Mouse (Mus musculus) embryonic facial prominence, embryonic 11.5 days (tissue): ENCODE measurements around the gene Lgals2. TPM values are rescaled to one million over a fixed set of nuclear protein-coding genes. Genes with fewer than 3 reads are reported as not detected.

Experiments used
- ATAC-seq: fragments of 200-750 bp; cut with Nextera tagmentation; replicated peaks from 2 replicates; pipeline ENCODE4 v1.8.0; 2017; ENCODE audit warnings: low read depth; ENCODE audit not compliant: insufficient number of reproducible peaks, low FRiP score, low TSS enrichment
- DNase-seq: peaks from one replicate; pipeline ENCODE4 v3.0.0-alpha.2; 2015; ENCODE audit warnings: low spot score
- H3K27ac ChIP-seq: fragments of 300-500 bp; sonication (generic); replicated peaks from 2 replicates; pipeline ENCODE4 v1.5.1; 2014; ENCODE audit warnings: mild to moderate bottlenecking, low read depth, low read length, control low read depth
- H3K27me3 ChIP-seq: fragments of 300-500 bp; sonication (generic); 2 replicates; pipeline ENCODE4 v1.6.1; 2014; ENCODE audit warnings: mild to moderate bottlenecking, low read length, moderate library complexity, mixed read lengths; ENCODE audit not compliant: control insufficient read depth, insufficient read depth
- H3K36me3 ChIP-seq: fragments of 300-500 bp; sonication (generic); replicated peaks from 2 replicates; pipeline ENCODE4 v1.6.1; 2014; ENCODE audit warnings: low read depth, mild to moderate bottlenecking, low read length, moderate library complexity, mixed read lengths; ENCODE audit not compliant: control insufficient read depth, insufficient read depth
- H3K4me1 ChIP-seq: fragments of 300-500 bp; sonication (generic); 2 replicates; pipeline ENCODE4 v1.6.1; 2014; ENCODE audit warnings: low read length, mixed read lengths; ENCODE audit not compliant: control insufficient read depth, insufficient read depth
- H3K4me2 ChIP-seq: fragments of 300-500 bp; sonication (generic); 2 replicates; pipeline ENCODE4 v1.6.1; 2014; ENCODE audit warnings: low read depth, mild to moderate bottlenecking, control low read depth, low read length, moderate library complexity
- H3K4me3 ChIP-seq: fragments of 300-500 bp; sonication (generic); 2 replicates; pipeline ENCODE4 v1.5.1; 2014; ENCODE audit warnings: low read depth, low read length, control low read depth
- H3K9ac ChIP-seq: fragments of 300-500 bp; sonication (generic); replicated peaks from 2 replicates; pipeline ENCODE4 v1.6.1; 2014; ENCODE audit warnings: mild to moderate bottlenecking, control low read depth, low read length
- H3K9me3 ChIP-seq: fragments of 300-500 bp; sonication (generic); replicated peaks from 2 replicates; pipeline ENCODE4 v1.6.1; 2016; ENCODE audit warnings: mild to moderate bottlenecking, low read length, inconsistent platforms, mixed read lengths; ENCODE audit not compliant: control insufficient read depth
- WGBS: fragments of 180-500 bp; shearing (Covaris S2); extraction: QIAGEN DNeasy Blood & Tissue Kit; methylation state at CpG from one replicate; pipeline ENCODE4 v1.1.7; 2014; 5-methylcytosine and 5-hydroxymethylcytosine counted together
- polyA plus RNA-seq: library from polyadenylated mRNA; unstranded; fragments of >200 nt; fragmentation: Nextera tagmentation; extraction: Ambion mirVana; gene quantifications from 2 replicates; pipeline ENCODE4 v1.2.1, GENCODE M21; 2014

Lgals2 gene
- polyA plus RNA-seq, 1 experiment from 2014 or later: not detected

- no peak overlapping the region for H3K27ac ChIP-seq
- H3K4me1 ChIP-seq: peaks cover 3% of the 10 kb centered on the region; the same call in 1 of the 2 replicates
- no peaks in the 10 kb centered on the region for H3K36me3 ChIP-seq
These were observed 9.0 kb downstream of the Lgals2 start for GRCm38 (mm10) chr15:78846352-78846751.

DNA sequence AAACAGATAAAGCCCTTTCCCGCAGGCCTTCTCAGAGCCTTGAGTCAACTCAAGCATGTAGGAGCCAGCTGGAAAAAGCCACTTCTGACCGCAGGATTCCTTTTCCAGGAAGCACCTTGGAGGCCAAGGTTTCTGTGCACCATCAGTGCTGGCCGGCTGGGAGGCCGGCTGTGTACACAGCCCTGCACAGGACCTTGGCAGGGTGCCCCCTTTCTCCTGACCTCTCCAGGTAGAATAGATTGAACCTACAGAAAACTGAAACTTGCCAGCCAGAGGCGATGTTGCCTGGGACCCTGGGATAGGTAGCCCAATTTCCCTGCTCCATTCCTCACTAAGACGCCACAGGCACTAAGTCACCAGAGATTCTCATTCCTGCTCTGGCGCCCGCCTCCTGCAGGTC lies 9.5 kb downstream of the Lgals2 start:
- Histone ChIP-seq H3K27me3 (no peaks in the 10 kb centered on the region), H3K36me3 (no peaks in the 10 kb centered on the region), H3K27ac (no peak overlapping the region), H3K4me2 (no peak overlapping the region), H3K4me1 (peaks cover 6% of the 10 kb centered on the region; the same call in 1 of the 2 replicates), H3K4me3 (no peak overlapping the region), H3K9ac (0 out of 2 replicates have a peak overlapping the region, but pooled peaks have one; percentile 18), H3K9me3 (no peaks in the 10 kb centered on the region)
- 77% methylated on average over 8 of the region's 8 CpGs for WGBS
- DNase-seq (no peak), ATAC-seq (no peak)

More at GRCm38 (mm10) chr15:78846352-78846751, 9.0 kb downstream of the Lgals2 start:
- Histone ChIP-seq H3K4me3 (no peak overlapping the region), H3K4me2 (no peak overlapping the region), H3K9me3 (no peaks in the 10 kb centered on the region), H3K27me3 (no peaks in the 10 kb centered on the region), H3K9ac (no peak overlapping the region)
- ATAC-seq: no peak
- 67% methylated on average over 8 of the region's 8 CpGs for WGBS
- DNase-seq: no peak

DNA sequence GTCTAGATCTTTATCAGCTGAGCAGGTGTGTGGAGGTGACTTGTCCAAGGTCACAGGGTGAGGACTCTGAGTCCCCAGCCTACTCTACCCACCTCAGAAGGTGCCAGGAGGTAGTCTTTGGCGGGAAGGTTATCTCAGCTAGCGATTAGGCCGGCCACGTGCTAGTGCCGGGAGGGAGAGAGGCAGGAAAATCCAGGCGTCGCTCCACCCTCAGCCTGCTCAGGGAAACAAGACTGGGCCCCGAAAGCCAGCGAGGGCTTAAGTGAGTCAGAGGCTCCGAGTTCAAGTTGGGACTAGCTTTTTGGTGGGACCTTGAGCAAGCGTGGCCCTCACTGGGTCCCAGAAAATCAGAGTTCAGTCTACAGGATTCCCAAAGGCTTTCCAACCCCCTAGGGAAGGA lies 10.0 kb downstream of the Lgals2 start:
- H3K4me2 ChIP-seq: no peak overlapping the region
- 70% methylated on average over 11 of the region's 11 CpGs for WGBS
- H3K9ac ChIP-seq: no peak overlapping the region
- ATAC-seq (no peak), DNase-seq (no peak)
- H3K27ac ChIP-seq: no peak overlapping the region
- H3K4me1 ChIP-seq: peaks cover 6% of the 10 kb centered on the region; the same call in 1 of the 2 replicates
- no peak overlapping the region for H3K4me3 ChIP-seq
- no peaks in the 10 kb centered on the region for H3K36me3 ChIP-seq
- no peaks in the 10 kb centered on the region for H3K27me3 ChIP-seq
- no peaks in the 10 kb centered on the region for H3K9me3 ChIP-seq

GRCm38 (mm10) chr15:78844791-78845190 lies 10.5 kb downstream of the Lgals2 start:
- Histone ChIP-seq H3K4me1 (peaks cover 6% of the 10 kb centered on the region; the same call in 1 of the 2 replicates), H3K4me2 (no peak overlapping the region), H3K27ac (no peak overlapping the region), H3K27me3 (no peaks in the 10 kb centered on the region), H3K9me3 (no peaks in the 10 kb centered on the region), H3K9ac (no peak overlapping the region), H3K4me3 (no peak overlapping the region), H3K36me3 (no peaks in the 10 kb centered on the region)
- DNase-seq (no peak), ATAC-seq (no peak)
- 28% methylated on average over 9 of the region's 9 CpGs for WGBS

GRCm38 (mm10) chr15:78843581-78844469 lies 11.5 kb downstream of the Lgals2 start:
- Histone ChIP-seq H3K9me3 (no peaks in the 10 kb centered on the region), H3K36me3 (no peaks in the 10 kb centered on the region), H3K4me1 (peaks cover 6% of the 10 kb centered on the region), H3K27ac (no peak overlapping the region), H3K4me2 (peak overlapping the region; percentile 94), H3K4me3 (peak overlapping the region; percentile 53), H3K9ac (peak overlapping the region; percentile 20), H3K27me3 (no peaks in the 10 kb centered on the region)
- WGBS: 31% methylated on average over 21 of the region's 21 CpGs
- DNase-seq: no peak
- no peak for ATAC-seq

- no peaks in the 10 kb centered on the region for H3K9me3 ChIP-seq
- H3K4me2 ChIP-seq: peak within 1 kb of the TSS; percentile 94
- peak within 1 kb of the TSS; percentile 62 for H3K27ac ChIP-seq
- DNase-seq: peak; percentile 67
- H3K27me3 ChIP-seq: no peaks in the 10 kb centered on the region
- H3K4me1 ChIP-seq: peaks cover 6% of the 10 kb centered on the region
- peak; percentile 32; the same call in 1 of the 2 replicates for ATAC-seq
- peak within 1 kb of the TSS; percentile 82 for H3K9ac ChIP-seq
- H3K4me3 ChIP-seq: peak within 1 kb of the TSS; percentile 53
- WGBS: under 1% methylated on average over 67 of the region's 86 CpGs
- H3K36me3 ChIP-seq: no peaks in the 10 kb centered on the region
These were observed 12.8 kb downstream of the Lgals2 start, which contains the start of gene Cdc42ep1 for GRCm38 (mm10) chr15:78842371-78843163. Gene Cdc42ep1 (plus strand): TSS chr15:78842624.

DNA sequence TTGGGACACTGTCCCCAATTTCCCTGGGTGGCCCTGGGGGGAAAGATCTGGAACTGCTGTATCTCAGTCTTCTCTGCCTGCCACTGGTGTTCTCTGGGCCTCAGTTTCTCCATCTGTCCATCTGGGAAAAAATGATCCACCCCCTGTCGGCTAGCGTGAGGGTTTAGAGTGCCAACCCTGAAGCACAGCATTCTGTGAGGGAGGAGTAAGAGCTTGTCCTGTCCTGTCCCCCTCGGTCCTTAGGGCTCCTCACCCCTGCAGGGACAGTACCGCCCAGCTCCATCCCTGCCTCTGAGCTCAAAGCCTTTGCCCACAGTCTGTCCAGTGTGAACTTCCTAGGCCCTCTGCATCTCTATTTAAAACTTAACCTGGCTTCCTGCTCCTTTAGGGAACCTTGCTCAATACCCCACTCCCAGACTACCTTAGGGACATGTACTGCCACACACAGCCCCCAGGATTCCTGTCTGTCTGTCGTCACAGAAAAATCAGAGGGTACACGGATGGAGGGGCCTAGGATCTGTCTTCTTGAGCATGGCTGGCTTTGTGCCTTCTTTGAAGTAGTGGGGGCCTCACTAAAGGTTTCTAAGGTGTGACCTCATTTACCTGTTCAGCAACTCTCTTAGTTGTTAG lies 14.1 kb downstream of the Lgals2 start:
- Histone ChIP-seq H3K4me2 (no peak overlapping the region), H3K9ac (no peak overlapping the region)

More for the DNA sequence above, 14.1 kb downstream of the Lgals2 start:
- ATAC-seq (no peak), DNase-seq (no peak)
- Histone ChIP-seq H3K27ac (no peak overlapping the region), H3K36me3 (no peaks in the 10 kb centered on the region), H3K4me1 (peaks cover 6% of the 10 kb centered on the region), H3K27me3 (no peaks in the 10 kb centered on the region), H3K4me3 (no peak overlapping the region), H3K9me3 (no peaks in the 10 kb centered on the region)
- WGBS: 30% methylated on average over 6 of the region's 6 CpGs
